Mouse (Mus musculus) liver, embryonic 14.5 days (tissue): ENCODE data around the gene Parg.

Source experiments
- CTCF ChIP-seq: IDR thresholded peaks from 2 replicates; pipeline ENCODE4 v1.5.1; 2016; ENCODE audit warnings: antibody characterized with exemption, low read depth, control low read depth
- EP300 ChIP-seq: IDR thresholded peaks from 2 replicates; pipeline ENCODE4 v1.6.1; 2016; ENCODE audit warnings: antibody characterized with exemption, low read depth

- TF ChIP-seq CTCF = no peak
- TF ChIP-seq EP300 = no peak
Measured at GRCm38 (mm10) chr14:32201354-32201753, 395 bp upstream of the Parg start.
